Mouse (Mus musculus): Measurements from ENCODE around the gene Tmem132d.

- TF ChIP-seq MAFK (IDR thresholded peaks at IDR 0.05; ENCODE audit: insufficient read depth, low read depth, low read length) (no peak), ZC3H11A (IDR thresholded peaks at IDR 0.05; ENCODE audit: borderline replicate concordance, low read depth, low read length) (no peak), HCFC1 (IDR thresholded peaks at IDR 0.05; ENCODE audit: borderline replicate concordance, insufficient read depth, low read length) (no peak), CHD2 (IDR thresholded peaks at IDR 0.05; ENCODE audit: low read depth, low read length) (no peak)
Observed at GRCm38 (mm10) chr5:128414056-128414455, 18.8 kb downstream of the Tmem132d start.
